Mouse (Mus musculus): ENCODE measurements at regions not wholly inside any gene's neighbourhood (a gene's known extent, or its start where the extent isn't known, plus 50 kb on each side); places are given as distances from the start of the nearest gene placed in this dataset.

DNA sequence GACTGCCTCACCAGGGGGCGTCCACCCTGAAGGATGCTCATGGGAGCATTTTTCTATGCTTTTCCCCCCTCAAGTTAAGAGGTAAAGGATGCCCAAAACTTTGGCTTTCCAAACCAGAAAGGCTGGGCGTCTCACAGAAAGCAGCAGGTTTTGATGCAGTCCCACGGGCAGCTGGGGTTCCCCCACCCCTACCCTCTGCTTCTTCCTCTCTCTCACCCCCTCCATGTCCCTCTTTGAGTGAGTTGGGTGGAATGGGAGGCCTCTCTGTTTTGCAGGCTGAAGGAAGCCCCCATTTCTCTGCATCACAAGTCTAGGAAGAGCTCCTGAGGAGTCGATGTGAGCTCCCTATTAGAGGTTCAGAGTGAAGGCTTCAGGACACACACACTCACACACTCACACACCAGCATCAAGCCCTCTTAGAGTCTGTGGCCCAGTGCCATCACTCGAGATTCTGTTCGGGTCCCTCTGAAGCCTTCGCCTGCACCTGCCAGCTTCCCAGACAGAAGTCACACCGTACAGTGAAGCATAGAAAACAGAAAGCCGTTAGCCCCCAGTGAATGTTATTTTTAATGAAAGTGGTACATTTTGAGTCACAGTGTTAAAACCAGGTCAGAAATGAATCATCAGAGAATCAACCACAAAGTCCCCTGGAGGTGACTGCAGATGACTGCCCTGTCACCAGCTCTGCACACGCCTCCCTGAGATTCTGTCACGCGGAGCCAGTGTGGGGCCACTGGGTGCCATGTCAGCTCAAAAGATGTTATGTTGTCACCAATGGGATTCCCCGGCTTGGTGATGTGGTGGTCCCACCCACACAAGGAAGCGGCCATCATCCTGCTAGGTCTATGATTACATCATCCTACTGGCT, 78.3 kb downstream of the Tomm20 start:
- TF ChIP-seq CTCF (IDR thresholded peaks at IDR 0.05; ENCODE audit: borderline replicate concordance, insufficient read depth, low read length) (no peak), POLR2A (IDR thresholded peaks at IDR 0.05; ENCODE audit: low read depth, low read length) (no peak)

Data from embryonic fibroblast, embryonic 13.5 days (primary cell).